Mouse (Mus musculus) CH12.LX (cell line): ENCODE measurements around the gene Pitpna. TPM values are rescaled to one million over a fixed set of nuclear protein-coding genes. Genes with fewer than 3 reads are reported as not detected.

Experiments
- DNase-seq: peaks from one replicate; pipeline ENCODE4 v3.0.0-alpha.2; 2013; ENCODE audit errors: extremely low read depth
- H3K27ac ChIP-seq: 2 replicates; pipeline ENCODE4 v1.5.1; 2012; ENCODE audit warnings: low read depth, mild to moderate bottlenecking, control low read depth, moderate library complexity; ENCODE audit not compliant: insufficient read depth
- H3K27me3 ChIP-seq: replicated peaks from 2 replicates; pipeline ENCODE3; 2012; ENCODE audit warnings: inconsistent platforms
- H3K36me3 ChIP-seq, 2 experiments: replicated peaks in 1 of 2; 2 replicates each; pipeline versions ENCODE3 to v1.6.1; 2012; ENCODE audit warnings: inconsistent platforms in 1 of 2, low read length in 1 of 2, mild to moderate bottlenecking in 1 of 2, mixed read lengths in 1 of 2, moderate library complexity in 1 of 2; ENCODE audit not compliant: control insufficient read depth in 1 of 2, insufficient read depth in 1 of 2
- H3K4me1 ChIP-seq, 2 experiments: 2 replicates each; pipeline ENCODE4 v1.6.1; 2012; ENCODE audit warnings: inconsistent platforms in 1 of 2, moderate library complexity in 1 of 2; ENCODE audit not compliant: insufficient read depth in 2 of 2, control insufficient read depth in 1 of 2
- H3K4me2 ChIP-seq: 2 replicates; pipeline ENCODE4 v1.6.1; 2012; ENCODE audit warnings: low read depth, mild to moderate bottlenecking, control low read depth; ENCODE audit not compliant: poor library complexity, insufficient read depth, severe bottlenecking
- H3K4me3 ChIP-seq, 3 experiments: fragments of 150-350 bp in 1 of 3; sonication (generic) in 1 of 3; replicated peaks in 1 of 3; 2 replicates each; pipeline versions ENCODE3 to v1.5.1; 2011 to 2012; ENCODE audit warnings: low read depth in 2 of 3, low read length in 2 of 3, mild to moderate bottlenecking in 2 of 3, moderate library complexity in 2 of 3, control low read depth in 1 of 3, improper control_type of control experiment in 1 of 3, inconsistent platforms in 1 of 3, mixed read lengths in 1 of 3; ENCODE audit not compliant: poor library complexity in 1 of 3
- H3K79me2 ChIP-seq: replicated peaks from 2 replicates; pipeline ENCODE4 v1.6.1; 2012; ENCODE audit warnings: mild to moderate bottlenecking, moderate library complexity; ENCODE audit not compliant: control insufficient read depth, poor library complexity, insufficient read depth, severe bottlenecking; ENCODE audit errors: extremely low read depth
- H3K9ac ChIP-seq: 2 replicates; pipeline ENCODE4 v1.6.1; 2012; ENCODE audit warnings: low read depth, mild to moderate bottlenecking, control low read depth, moderate library complexity; ENCODE audit not compliant: insufficient read depth
- H3K9me3 ChIP-seq: replicated peaks from 2 replicates; pipeline ENCODE3; 2012; ENCODE audit warnings: low read length, inconsistent platforms, mixed read lengths
- BHLHE40 ChIP-seq: IDR thresholded peaks from 2 replicates; pipeline ENCODE4 v1.6.1; 2011; ENCODE audit warnings: mild to moderate bottlenecking, low read depth, low read length, improper control_type of control experiment
- CHD1 ChIP-seq: IDR thresholded peaks from 2 replicates; pipeline ENCODE4 v1.6.1; 2012; ENCODE audit warnings: low read depth, low read length, improper control_type of control experiment, inconsistent platforms
- CTCF ChIP-seq, 2 experiments: IDR thresholded peaks in 1 of 2; conservative IDR thresholded peaks in 1 of 2; 2 replicates each; pipeline ENCODE4 v1.5.1; 2011 to 2012; ENCODE audit warnings: low read depth in 2 of 2, low read length in 2 of 2, improper control_type of control experiment in 1 of 2, inconsistent platforms in 1 of 2, mild to moderate bottlenecking in 1 of 2, moderate library complexity in 1 of 2
- JUND ChIP-seq: conservative IDR thresholded peaks from 2 replicates; pipeline ENCODE4 v1.6.1; 2011; ENCODE audit warnings: low read depth, low read length, improper control_type of control experiment
- KAT2A ChIP-seq: IDR thresholded peaks from 2 replicates; pipeline ENCODE4 v1.6.1; 2012; ENCODE audit warnings: low read length, improper control_type of control experiment, inconsistent platforms; ENCODE audit not compliant: insufficient replicate concordance
- NRF1 ChIP-seq: IDR thresholded peaks from 2 replicates; pipeline ENCODE4 v1.6.1; 2014; ENCODE audit warnings: low read depth, mild to moderate bottlenecking, inconsistent platforms, low read length, improper control_type of control experiment, moderate library complexity
- POLR2AphosphoS2 ChIP-seq: IDR thresholded peaks from 2 replicates; pipeline ENCODE4 v1.6.1; 2011; ENCODE audit warnings: low read depth, low read length, improper control_type of control experiment
- SIN3A ChIP-seq: IDR thresholded peaks from 2 replicates; pipeline ENCODE4 v1.6.1; 2012; ENCODE audit warnings: low read length, improper control_type of control experiment, inconsistent platforms
- TBP ChIP-seq: conservative IDR thresholded peaks from 2 replicates; pipeline ENCODE4 v1.6.1; 2011; ENCODE audit warnings: low read depth, low read length, improper control_type of control experiment
- UBTF ChIP-seq: IDR thresholded peaks from 2 replicates; pipeline ENCODE4 v1.6.1; 2012; ENCODE audit warnings: low read depth, mild to moderate bottlenecking, inconsistent platforms, low read length, improper control_type of control experiment, moderate library complexity
- USF1 ChIP-seq: IDR thresholded peaks from 2 replicates; pipeline ENCODE4 v1.6.1; 2014; ENCODE audit warnings: low read depth, mild to moderate bottlenecking, inconsistent platforms, low read length, improper control_type of control experiment
- ZC3H11A ChIP-seq: IDR thresholded peaks from 2 replicates; pipeline ENCODE4 v1.6.1; 2012; ENCODE audit warnings: low read depth, mild to moderate bottlenecking, inconsistent platforms, low read length, improper control_type of control experiment
- ZMIZ1 ChIP-seq: IDR thresholded peaks from 2 replicates; pipeline ENCODE4 v1.6.1; 2012; ENCODE audit warnings: low read depth, mild to moderate bottlenecking, inconsistent platforms, low read length, improper control_type of control experiment
- ZNF384 ChIP-seq: IDR thresholded peaks from 2 replicates; pipeline ENCODE4 v1.6.1; 2012; ENCODE audit warnings: low read depth, low read length, improper control_type of control experiment, inconsistent platforms
- dilution Hi-C: fragments of 300-500 bp; cut with MboI; formaldehyde crosslinking; loops from 2 replicates; pipeline ENCODE4 v1.14.3; 2020; ENCODE audit warnings: low sequenced_read_pairs; ENCODE audit not compliant: extremely low pct_unique_long_range_greater_than_20kb, extremely low pct_ligation_motif_present
- in situ Hi-C: fragments of 300-500 bp; cut with MboI; formaldehyde crosslinking; loops from 3 replicates; pipeline ENCODE4 v1.14.3; 2019; ENCODE audit warnings: low sequenced_read_pairs, low pct_ligation_motif_present, low pct_unique_long_range_greater_than_20kb, mixed read lengths
- polyA plus RNA-seq: library from polyadenylated mRNA; unstranded; fragments of >175 nt; gene quantifications from 2 replicates; pipeline ENCODE4 v1.2.1, GENCODE M21; 2012; ENCODE audit warnings: low read depth; ENCODE audit not compliant: insufficient read length
- total RNA-seq, 2 experiments: library from RNA; depleted of rRNA; stranded (reverse); fragments of 300-350 nt in 1 of 2; fragments of >200 nt in 1 of 2; gene quantifications; 2 replicates each; pipeline ENCODE4 v1.2.3; 2012 to 2014

Pitpna gene
- total and polyA plus RNA-seq, 3 experiments: 61.8 to 243 (median 80.7) TPM

- Histone ChIP-seq H3K79me2 (no peaks in the 10 kb centered on the region), H3K4me1 (peaks cover 5% of the 10 kb centered on the region in 2 experiments; a peak in 2 of 4 replicates), H3K36me3 (peaks cover 66 to 77% of the 10 kb centered on the region in 2 experiments), H3K27me3 (no peaks in the 10 kb centered on the region), H3K9me3 (no peaks in the 10 kb centered on the region)
- dilution Hi-C loops: no loop called here
- DNase-seq: peak; percentile 35
- TF ChIP-seq ZMIZ1 (no peak), SIN3A (no peak), USF1 (peak; percentile 11; the same call in 1 of the 2 replicates), BHLHE40 (0 out of 2 replicates have a peak, but pooled peaks have one; percentile 8)
- TF ChIP-seq, all 38 proteins: peak for 2
- Histone ChIP-seq H3K4me2 (no peak overlapping the region), H3K4me3 (no peak overlapping the region), H3K9ac (no peak overlapping the region), H3K27ac (no peak overlapping the region)
- in situ Hi-C loops: no loop called here
These were observed 83.7 kb downstream of the Pitpna start for GRCm38 (mm10) chr11:75671426-75672180.

- Histone ChIP-seq H3K36me3 (peaks cover 50 to 60% of the 10 kb centered on the region in 2 experiments), H3K4me1 (peaks cover 8 to 16% of the 10 kb centered on the region in 2 experiments), H3K4me2 (no peak overlapping the region), H3K27ac (no peak overlapping the region), H3K9me3 (no peaks in the 10 kb centered on the region), H3K79me2 (no peaks in the 10 kb centered on the region), H3K27me3 (no peaks in the 10 kb centered on the region), H3K4me3 (no peak overlapping the region), H3K9ac (no peak overlapping the region)
- TF ChIP-seq KAT2A (no peak), UBTF (no peak), CHD1 (no peak), ZC3H11A (no peak), TBP (no peak), ZMIZ1 (no peak), NRF1 (no peak), CTCF (conservative IDR thresholded peaks at IDR 0.05 in 1 of 2, IDR thresholded peaks at IDR 0.05 in 1 of 2; ENCODE audit: low read depth in 2 of 2, low read length in 2 of 2) (no peak)
- in situ Hi-C loops: no loop called here
- no peak for DNase-seq
- dilution Hi-C loops: no loop called here
These were observed 85.5 kb downstream of the Pitpna start for GRCm38 (mm10) chr11:75673411-75673810.

GRCm38 (mm10) chr11:75674875-75675274, 87.0 kb downstream of the Pitpna start:
- H3K36me3 ChIP-seq: peaks cover 37 to 47% of the 10 kb centered on the region in 2 experiments
- dilution Hi-C loops: no loop called here

More at GRCm38 (mm10) chr11:75674875-75675274, 87.0 kb downstream of the Pitpna start:
- Histone ChIP-seq H3K79me2 (peaks cover 6% of the 10 kb centered on the region), H3K27me3 (no peaks in the 10 kb centered on the region), H3K4me2 (no peak overlapping the region), H3K9ac (no peak overlapping the region), H3K9me3 (no peaks in the 10 kb centered on the region), H3K27ac (no peak overlapping the region), H3K4me3 (no peak overlapping the region)
- DNase-seq: no peak
- in situ Hi-C loops: no loop called here
- TF ChIP-seq JUND: no peak
- no peak for TF ChIP-seq NRF1
- no peak for TF ChIP-seq CHD1
- TF ChIP-seq POLR2AphosphoS2: peak; percentile 60; the same call in 1 of the 2 replicates
- peak; percentile 44; the same call in 1 of the 2 replicates for TF ChIP-seq ZNF384
- TF ChIP-seq, all 38 proteins: peak for 2
- peaks cover 8 to 18% of the 10 kb centered on the region in 2 experiments for H3K4me1 ChIP-seq
